Mouse (Mus musculus) fat pad, adult 2 months (tissue): ENCODE measurements around the gene Ksr2.
"Not testable (repeated sequence)": the region's sequence is repeated elsewhere in the genome, so short reads cannot be mapped to it uniquely, and the experiment has no call there.

ENCODE experiments used
- DNase-seq: peaks from one replicate; pipeline ENCODE4 v3.0.0-alpha.2; 2011; ENCODE audit warnings: low read depth, low spot score; ENCODE audit errors: extremely low read depth

Ksr2 gene

DNA sequence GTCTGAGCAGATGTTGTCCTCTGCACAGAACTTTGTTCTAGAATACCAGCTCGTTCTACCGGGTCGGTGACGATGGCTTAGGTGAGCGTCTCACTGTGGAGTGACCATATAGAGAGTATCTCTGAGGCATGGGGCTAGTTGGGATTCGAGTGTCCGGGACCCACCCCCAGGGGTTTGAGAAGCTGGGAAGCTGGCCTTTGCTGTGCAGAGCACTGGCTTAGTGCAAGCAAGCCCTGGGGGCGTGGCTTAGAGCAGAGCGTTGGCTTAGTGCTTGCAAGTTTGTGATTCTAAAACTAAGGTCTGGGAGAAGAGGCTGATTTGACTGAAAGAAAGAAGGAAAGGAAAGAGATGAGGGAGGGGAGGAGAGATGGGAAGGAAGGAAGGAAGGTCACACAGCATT is 188.2 kb downstream of the Ksr2 start:
- no peak for DNase-seq

DNA sequence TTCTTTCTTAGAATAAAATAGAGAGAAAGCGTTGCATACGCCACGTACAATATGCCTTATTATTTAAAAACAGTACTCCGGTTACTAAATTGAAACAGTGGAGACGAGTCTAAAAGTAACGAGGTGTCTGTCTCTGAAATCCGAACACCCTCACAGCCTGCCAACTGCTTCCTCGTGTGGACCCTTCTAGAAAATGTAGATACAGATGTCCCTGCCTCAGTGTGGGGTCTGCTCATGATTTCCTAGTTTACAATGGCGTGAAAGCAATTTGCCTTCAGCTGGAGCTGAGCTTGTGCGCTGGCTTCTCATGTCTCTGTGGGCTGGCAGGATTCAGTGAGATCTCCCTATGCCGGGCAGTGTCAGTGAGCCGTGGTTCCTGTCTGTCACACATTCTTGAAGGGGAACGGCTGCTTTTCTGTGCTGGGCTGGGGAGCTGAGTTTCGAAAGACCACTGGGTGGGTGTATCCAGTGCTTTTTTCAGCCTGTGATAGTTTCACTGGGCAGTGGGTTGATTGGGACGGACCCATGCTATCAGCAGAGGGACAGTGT is 194.0 kb downstream of the Ksr2 start:
- no peak for DNase-seq

DNA sequence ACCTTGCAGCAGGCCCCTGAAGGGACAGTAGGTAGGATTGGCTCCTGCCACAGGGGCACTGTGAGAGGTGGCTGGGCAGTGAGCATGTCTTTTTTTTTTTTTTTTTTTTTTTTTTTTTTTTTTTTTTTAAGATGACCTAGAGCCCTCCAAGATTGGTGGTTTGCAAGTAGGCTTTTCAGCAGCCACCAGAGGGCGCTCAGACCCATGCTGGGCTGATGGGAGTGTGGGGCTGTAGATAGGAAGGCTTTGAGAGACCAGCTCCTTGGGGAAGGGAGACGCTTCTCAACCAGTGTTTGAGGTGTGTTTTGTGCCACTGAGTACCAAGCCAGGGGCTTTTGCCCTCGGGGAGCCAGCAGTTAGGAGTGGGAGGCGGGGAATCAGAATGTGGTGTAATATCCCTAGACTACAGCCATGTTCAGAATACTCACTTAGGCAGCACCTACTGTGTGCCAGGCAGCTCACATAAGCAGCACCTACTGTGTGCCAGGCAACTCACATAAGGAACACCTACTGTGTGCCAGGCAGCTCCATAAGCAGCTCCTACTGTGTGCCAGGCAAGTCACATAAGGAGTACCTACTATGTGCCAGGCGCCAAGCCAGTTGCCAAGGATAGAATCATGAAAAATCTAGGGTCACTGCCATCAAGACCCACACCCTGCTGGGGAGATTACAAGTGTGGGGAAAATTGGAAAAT is 200.7 kb downstream of the Ksr2 start:
- DNase-seq: no peak

GRCm38 (mm10) chr5:117620292-117620691 is 206.5 kb downstream of the Ksr2 start:
- DNase-seq: no peak

GRCm38 (mm10) chr5:117622221-117622620 is 208.4 kb downstream of the Ksr2 start:
- no peak for DNase-seq

GRCm38 (mm10) chr5:117623206-117623605 is 209.4 kb downstream of the Ksr2 start:
- not testable (repeated sequence) for DNase-seq

- DNase-seq: no peak
These were observed 213.1 kb downstream of the Ksr2 start for GRCm38 (mm10) chr5:117626907-117627306.

DNA sequence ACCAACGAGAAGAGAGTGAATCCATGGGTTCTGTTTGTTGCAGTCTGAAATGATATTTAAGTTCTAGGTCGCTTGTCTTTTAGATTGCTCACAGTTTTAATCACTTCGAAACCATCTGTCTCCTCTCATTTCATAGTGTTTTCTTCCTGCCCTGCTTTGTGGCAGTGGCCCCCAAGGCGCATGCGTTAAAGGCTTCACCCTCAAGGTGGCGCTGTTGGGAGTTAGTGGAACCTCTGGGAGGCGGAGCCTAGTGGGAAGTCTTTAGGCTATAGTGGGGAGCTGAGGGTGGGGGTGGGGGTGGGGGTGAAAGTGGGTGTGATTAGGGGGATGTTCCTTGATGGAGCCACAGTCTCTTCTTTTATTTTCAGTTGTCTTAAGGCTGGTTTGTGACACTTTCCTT is 214.6 kb downstream of the Ksr2 start:
- DNase-seq: no peak

- no peak for DNase-seq
These were observed 215.8 kb downstream of the Ksr2 start for GRCm38 (mm10) chr5:117629570-117629969.

- DNase-seq: no peak
These were observed 221.4 kb downstream of the Ksr2 start for GRCm38 (mm10) chr5:117635211-117635610.

DNA sequence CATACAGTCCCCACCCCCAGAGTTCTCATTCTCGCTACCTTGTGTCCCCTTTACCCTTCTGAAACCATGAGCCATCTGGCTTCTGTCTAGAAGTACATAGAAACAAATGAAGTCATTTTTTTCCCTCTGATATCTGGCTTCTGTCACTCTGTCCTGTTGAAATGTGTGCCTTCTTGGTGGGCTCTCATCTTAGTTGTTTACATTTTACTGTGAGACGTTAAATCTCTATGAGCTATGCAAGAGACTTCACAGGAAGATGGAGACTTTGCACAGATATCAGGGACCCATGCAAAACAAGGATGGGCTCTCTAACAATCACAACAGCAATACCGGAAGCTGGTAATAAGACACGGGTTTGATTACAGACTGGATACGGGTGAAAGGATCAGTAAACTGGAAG is 222.0 kb downstream of the Ksr2 start:
- no peak for DNase-seq

- no peak for DNase-seq
These were observed 227.8 kb downstream of the Ksr2 start for GRCm38 (mm10) chr5:117641585-117641984.

- no peak for DNase-seq
These were observed 237.6 kb downstream of the Ksr2 start for GRCm38 (mm10) chr5:117651238-117651886.

DNA sequence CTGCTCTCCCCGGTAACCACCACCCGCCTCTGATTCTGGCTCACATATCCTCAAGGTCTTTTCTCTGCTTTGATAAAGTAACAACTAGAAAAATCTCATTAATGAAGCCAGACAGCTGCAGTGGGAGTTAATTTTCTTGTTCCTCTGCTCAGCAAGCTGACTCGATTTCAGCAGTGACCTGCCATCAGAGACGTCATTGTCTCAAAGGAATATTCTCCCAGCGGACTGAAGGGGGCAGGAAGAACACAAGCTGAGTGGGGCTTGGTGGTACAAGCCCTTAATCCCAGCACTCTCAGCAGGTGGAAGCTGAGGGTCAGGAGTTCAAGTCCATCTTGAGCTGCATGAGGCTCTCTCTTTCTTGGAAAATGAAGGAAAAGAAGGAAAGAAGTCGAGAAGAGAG is 244.8 kb downstream of the Ksr2 start:
- DNase-seq: no peak

DNA sequence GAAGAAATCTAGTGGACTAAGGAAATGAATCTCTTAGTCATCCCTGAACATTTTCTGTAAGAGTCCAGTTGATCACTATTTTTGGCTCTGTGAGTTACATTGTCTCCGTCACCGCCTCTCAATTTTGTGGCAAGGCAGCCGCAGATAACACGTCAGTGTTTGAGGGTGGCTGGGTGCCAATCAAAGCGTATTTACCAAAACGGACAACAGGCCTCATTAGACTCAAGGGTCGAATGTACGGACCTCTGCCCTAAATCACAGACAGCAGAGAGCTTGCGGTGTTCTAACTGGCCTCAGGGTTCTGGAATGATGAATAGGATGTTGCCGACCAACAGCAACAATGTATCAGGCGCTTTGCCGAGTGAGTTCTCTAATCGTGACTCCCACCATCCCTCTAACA is 245.8 kb downstream of the Ksr2 start:
- no peak for DNase-seq

GRCm38 (mm10) chr5:117665181-117665580 is 251.4 kb downstream of the Ksr2 start:
- DNase-seq: no peak

DNA sequence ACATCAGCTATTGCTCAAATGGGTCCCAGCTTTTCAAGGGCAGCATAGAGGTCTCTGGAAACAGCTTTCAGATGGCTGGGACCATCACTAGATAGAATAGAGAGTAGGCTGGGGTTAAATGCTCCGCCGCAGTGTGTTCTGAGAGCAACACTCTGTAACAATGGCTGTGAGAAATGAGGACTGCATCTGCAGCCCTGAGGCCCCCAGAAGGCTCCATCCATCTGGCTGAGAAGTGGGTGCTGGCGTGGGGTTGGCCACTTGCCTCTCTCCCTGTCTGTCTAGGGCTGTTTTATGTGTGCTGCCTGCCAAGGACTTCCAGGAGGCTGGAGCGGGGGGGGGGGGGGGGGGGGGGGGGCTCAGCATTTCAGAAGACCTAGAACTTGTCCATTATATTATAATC is 253.5 kb downstream of the Ksr2 start:
- DNase-seq: no peak

DNA sequence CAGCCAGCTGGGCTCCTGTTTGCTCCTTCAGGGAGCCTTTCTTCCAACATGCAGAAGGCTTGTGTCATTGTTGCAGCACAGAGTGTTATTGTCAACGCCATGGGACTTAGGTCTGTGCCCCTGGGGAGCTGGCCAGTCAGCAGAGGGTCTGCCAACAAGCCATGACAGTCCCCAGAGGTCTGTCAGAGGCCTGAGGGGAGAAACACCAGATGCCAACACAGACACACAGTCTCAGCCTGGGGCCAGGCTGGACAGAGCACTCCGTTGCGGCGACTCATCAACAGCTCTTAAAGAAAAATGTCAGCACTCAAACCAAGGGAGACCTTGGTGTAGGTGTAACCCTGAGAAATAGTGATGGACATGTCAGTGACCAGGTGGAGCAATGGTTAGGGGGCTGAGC is 255.5 kb downstream of the Ksr2 start:
- DNase-seq: no peak

DNA sequence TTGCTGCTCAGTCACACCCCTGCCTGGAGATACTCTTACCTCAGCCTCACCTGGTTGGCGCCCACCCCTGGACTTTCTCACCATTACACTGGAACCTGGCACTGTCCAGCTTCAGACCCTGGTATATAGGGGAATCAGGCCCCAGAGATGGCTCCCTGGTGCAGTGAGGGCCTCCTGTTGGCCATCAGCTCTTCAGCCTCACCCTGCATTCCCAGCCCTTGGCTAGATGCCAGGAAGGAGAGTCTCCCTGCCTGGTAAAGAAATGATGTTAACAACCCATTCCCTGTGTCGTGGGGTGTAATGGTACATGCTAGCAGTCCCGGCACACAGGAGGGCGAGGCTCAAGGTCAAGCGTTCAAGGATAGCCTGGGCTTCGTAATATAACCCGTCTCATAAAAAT is 256.0 kb downstream of the Ksr2 start:
- DNase-seq: no peak

- no peak for DNase-seq
These were observed 257.6 kb downstream of the Ksr2 start for GRCm38 (mm10) chr5:117671362-117671761.

GRCm38 (mm10) chr5:117675840-117676239 is 262.0 kb downstream of the Ksr2 start:
- no peak for DNase-seq

DNA sequence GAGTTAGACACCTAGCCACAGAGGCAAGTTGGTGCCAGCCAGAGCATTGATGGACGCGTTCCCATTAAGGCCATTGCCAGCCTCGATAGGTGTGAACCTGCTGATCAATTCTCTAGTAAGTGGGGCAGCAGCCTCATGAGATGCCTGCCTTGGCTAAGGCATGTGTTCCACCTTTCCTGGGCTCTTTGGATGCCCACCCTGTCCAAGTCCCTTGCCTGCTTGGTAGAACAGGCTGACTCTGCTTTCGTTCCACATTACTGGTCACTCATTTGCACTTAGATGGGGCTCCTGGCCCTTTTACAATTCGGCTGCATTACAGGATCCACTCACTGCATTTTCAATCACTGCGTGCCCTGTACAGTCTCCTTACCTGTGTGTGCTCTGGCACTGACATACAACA is 263.4 kb downstream of the Ksr2 start:
- no peak for DNase-seq

GRCm38 (mm10) chr5:117678371-117678770 is 264.6 kb downstream of the Ksr2 start:
- DNase-seq: no peak
